Mouse (Mus musculus): ENCODE results near the gene Oxa1l. TPM values are rescaled to one million over a fixed set of nuclear protein-coding genes. Genes with fewer than 3 reads are reported as not detected.

Oxa1l gene
- polyA plus RNA-seq, 1 experiment from 2014 or later = 42.3 TPM

GRCm38 (mm10) chr14:54377166-54377565 lies 16.5 kb downstream of the Oxa1l start:
- H3K4me1 ChIP-seq = no peaks in the 10 kb centered on the region
- WGBS = 91% methylated on average over 6 of the region's 6 CpGs
- H3K9ac ChIP-seq (replicated peaks) = no peak overlapping the region
- H3K4me2 ChIP-seq (replicated peaks) = no peak overlapping the region
- ATAC-seq (ENCODE audit: low FRiP score, low read depth) = no peak
- no peak overlapping the region for H3K27ac ChIP-seq (replicated peaks)
- H3K4me3 ChIP-seq = no peak overlapping the region
- no peaks in the 10 kb centered on the region for H3K36me3 ChIP-seq
- no peaks in the 10 kb centered on the region for H3K9me3 ChIP-seq
- no peaks in the 10 kb centered on the region for H3K27me3 ChIP-seq

GRCm38 (mm10) chr14:54379571-54379970 lies 18.9 kb downstream of the Oxa1l start:
- WGBS = 86% methylated on average over 13 of the region's 13 CpGs
- Histone ChIP-seq H3K27me3 (no peaks in the 10 kb centered on the region), H3K27ac (replicated peaks) (no peak overlapping the region), H3K9ac (replicated peaks) (no peak overlapping the region), H3K4me1 (no peaks in the 10 kb centered on the region), H3K36me3 (no peaks in the 10 kb centered on the region), H3K4me3 (no peak overlapping the region), H3K4me2 (replicated peaks) (no peak overlapping the region), H3K9me3 (no peaks in the 10 kb centered on the region)
- ATAC-seq (ENCODE audit: low FRiP score, low read depth) = no peak

GRCm38 (mm10) chr14:54380616-54381015 lies 20.0 kb downstream of the Oxa1l start:
- no peak for ATAC-seq (ENCODE audit: low FRiP score, low read depth)
- Histone ChIP-seq H3K27me3 (no peaks in the 10 kb centered on the region), H3K9ac (replicated peaks) (no peak overlapping the region), H3K4me3 (no peak overlapping the region), H3K4me2 (replicated peaks) (no peak overlapping the region), H3K4me1 (no peaks in the 10 kb centered on the region), H3K27ac (replicated peaks) (no peak overlapping the region), H3K9me3 (no peaks in the 10 kb centered on the region), H3K36me3 (no peaks in the 10 kb centered on the region)
- 77% methylated on average over 4 of the region's 4 CpGs for WGBS

- H3K9ac ChIP-seq (replicated peaks) = no peak overlapping the region
- no peaks in the 10 kb centered on the region for H3K4me1 ChIP-seq
- no peaks in the 10 kb centered on the region for H3K36me3 ChIP-seq
- H3K27ac ChIP-seq (replicated peaks) = no peak overlapping the region
- no peak overlapping the region for H3K4me2 ChIP-seq (replicated peaks)
- H3K27me3 ChIP-seq = no peaks in the 10 kb centered on the region
- 83% methylated on average over 10 of the region's 10 CpGs for WGBS
- no peak for ATAC-seq (ENCODE audit: low FRiP score, low read depth)
- H3K9me3 ChIP-seq = no peaks in the 10 kb centered on the region
- H3K4me3 ChIP-seq = no peak overlapping the region
Measured at GRCm38 (mm10) chr14:54381816-54382215, 21.2 kb downstream of the Oxa1l start.

GRCm38 (mm10) chr14:54382641-54383040 lies 22.0 kb downstream of the Oxa1l start:
- Histone ChIP-seq H3K27ac (replicated peaks) (no peak overlapping the region), H3K27me3 (no peaks in the 10 kb centered on the region), H3K9ac (replicated peaks) (no peak overlapping the region), H3K4me3 (no peak overlapping the region), H3K4me1 (no peaks in the 10 kb centered on the region), H3K4me2 (replicated peaks) (no peak overlapping the region), H3K36me3 (no peaks in the 10 kb centered on the region), H3K9me3 (no peaks in the 10 kb centered on the region)
- WGBS = 70% methylated on average over 9 of the region's 9 CpGs
- ATAC-seq (ENCODE audit: low FRiP score, low read depth) = no peak

- no peaks in the 10 kb centered on the region for H3K4me1 ChIP-seq
- H3K27ac ChIP-seq (replicated peaks) = no peak overlapping the region
- WGBS = 70% methylated on average over 4 of the region's 4 CpGs
- H3K36me3 ChIP-seq = no peaks in the 10 kb centered on the region
- H3K9me3 ChIP-seq = no peaks in the 10 kb centered on the region
- H3K4me3 ChIP-seq = no peak overlapping the region
- H3K27me3 ChIP-seq = no peaks in the 10 kb centered on the region
- H3K9ac ChIP-seq (replicated peaks) = no peak overlapping the region
- no peak for ATAC-seq (ENCODE audit: low FRiP score, low read depth)
- H3K4me2 ChIP-seq (replicated peaks) = no peak overlapping the region
Measured at GRCm38 (mm10) chr14:54383355-54383771, 22.7 kb downstream of the Oxa1l start.

DNA sequence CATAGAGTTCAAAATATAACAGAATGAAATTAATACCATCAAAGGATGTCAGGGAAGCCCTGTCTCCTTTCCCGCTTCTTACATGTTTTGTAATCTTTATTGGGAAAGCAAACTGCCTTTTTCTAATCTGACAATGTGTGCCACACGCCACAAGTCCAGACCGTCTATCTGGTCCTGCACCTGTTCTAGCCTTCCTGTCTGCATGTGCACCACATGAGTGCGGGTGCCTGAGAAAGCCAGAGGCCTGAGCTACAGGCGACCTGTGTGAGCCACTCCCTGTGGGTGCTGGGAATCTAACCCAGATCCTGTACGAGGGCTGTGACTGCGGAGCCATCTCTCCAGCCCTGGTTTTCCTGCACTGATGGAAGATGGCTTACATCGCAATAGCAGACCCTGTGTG lies 23.8 kb downstream of the Oxa1l start:
- H3K36me3 ChIP-seq = no peaks in the 10 kb centered on the region
- no peak overlapping the region for H3K4me2 ChIP-seq (replicated peaks)
- H3K4me1 ChIP-seq = no peaks in the 10 kb centered on the region
- no peaks in the 10 kb centered on the region for H3K27me3 ChIP-seq
- H3K9ac ChIP-seq (replicated peaks) = no peak overlapping the region
- no peaks in the 10 kb centered on the region for H3K9me3 ChIP-seq
- no peak overlapping the region for H3K4me3 ChIP-seq
- ATAC-seq (ENCODE audit: low FRiP score, low read depth) = no peak
- 93% methylated on average over 8 of the region's 8 CpGs for WGBS
- H3K27ac ChIP-seq (replicated peaks) = no peak overlapping the region

- Histone ChIP-seq H3K27me3 (no peaks in the 10 kb centered on the region), H3K4me3 (no peak overlapping the region), H3K27ac (replicated peaks) (no peak overlapping the region), H3K9ac (replicated peaks) (no peak overlapping the region), H3K36me3 (no peaks in the 10 kb centered on the region), H3K4me1 (no peaks in the 10 kb centered on the region), H3K9me3 (no peaks in the 10 kb centered on the region), H3K4me2 (replicated peaks) (no peak overlapping the region)
- WGBS = 86% methylated on average over 7 of the region's 7 CpGs
- no peak for ATAC-seq (ENCODE audit: low FRiP score, low read depth)
Measured at GRCm38 (mm10) chr14:54385968-54386618, 25.5 kb downstream of the Oxa1l start.

DNA sequence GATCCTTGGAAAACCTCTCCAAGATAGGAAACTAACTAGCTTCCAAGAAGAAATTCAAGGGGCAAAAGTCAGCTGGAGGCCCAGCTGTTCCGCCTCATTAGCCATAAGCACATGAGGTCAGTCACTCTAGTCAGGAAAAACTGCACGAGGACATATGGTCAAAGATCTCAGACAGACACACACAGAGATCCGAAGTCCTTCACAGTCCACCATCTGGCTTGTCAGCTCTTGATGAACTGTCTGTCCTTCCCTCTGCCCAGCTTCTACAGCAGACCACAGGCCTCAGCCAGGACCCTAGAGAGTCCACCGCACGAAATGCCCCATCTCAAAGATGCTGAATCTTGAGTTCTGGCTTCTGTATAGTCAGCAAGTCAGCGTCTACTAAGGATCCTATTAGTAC lies 26.9 kb downstream of the Oxa1l start:
- WGBS = 78% methylated on average over 6 of the region's 6 CpGs
- Histone ChIP-seq H3K9me3 (no peaks in the 10 kb centered on the region), H3K27me3 (no peaks in the 10 kb centered on the region), H3K4me3 (no peak overlapping the region), H3K4me2 (replicated peaks) (no peak overlapping the region), H3K9ac (replicated peaks) (no peak overlapping the region), H3K4me1 (no peaks in the 10 kb centered on the region), H3K36me3 (no peaks in the 10 kb centered on the region), H3K27ac (replicated peaks) (no peak overlapping the region)
- no peak for ATAC-seq (ENCODE audit: low FRiP score, low read depth)

DNA sequence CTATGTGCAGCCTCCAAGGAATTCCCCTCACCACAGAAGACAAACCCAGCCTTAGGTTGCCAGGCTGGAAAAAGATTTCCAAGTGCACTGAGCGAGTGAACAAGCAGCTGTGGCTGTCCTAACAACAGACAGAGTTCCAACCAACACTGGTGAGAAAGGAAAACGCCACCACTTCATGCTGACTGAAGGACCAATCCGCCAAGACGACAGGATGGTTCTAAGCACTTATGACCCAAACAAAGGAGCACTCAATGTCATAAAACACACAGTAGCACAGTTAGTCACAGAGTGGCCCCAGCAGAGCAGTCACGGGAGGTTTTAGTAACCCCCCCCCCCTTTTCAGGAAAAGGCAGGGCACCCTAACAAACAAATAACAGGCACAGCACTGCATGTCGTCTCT lies 30.2 kb downstream of the Oxa1l start:
- Histone ChIP-seq H3K36me3 (no peaks in the 10 kb centered on the region), H3K9ac (replicated peaks) (no peak overlapping the region), H3K4me1 (no peaks in the 10 kb centered on the region), H3K9me3 (no peaks in the 10 kb centered on the region), H3K27ac (replicated peaks) (no peak overlapping the region), H3K27me3 (no peaks in the 10 kb centered on the region), H3K4me3 (no peak overlapping the region), H3K4me2 (replicated peaks) (no peak overlapping the region)
- 80% methylated on average over 6 of the region's 6 CpGs for WGBS
- ATAC-seq (ENCODE audit: low FRiP score, low read depth) = no peak

GRCm38 (mm10) chr14:54393794-54394193 lies 33.2 kb downstream of the Oxa1l start:
- Histone ChIP-seq H3K4me1 (no peaks in the 10 kb centered on the region), H3K9ac (replicated peaks) (no peak overlapping the region), H3K9me3 (no peaks in the 10 kb centered on the region), H3K27ac (replicated peaks) (no peak overlapping the region), H3K27me3 (no peaks in the 10 kb centered on the region), H3K4me2 (replicated peaks) (no peak overlapping the region), H3K36me3 (no peaks in the 10 kb centered on the region), H3K4me3 (no peak overlapping the region)
- 85% methylated on average over 3 of the region's 3 CpGs for WGBS
- no peak for ATAC-seq (ENCODE audit: low FRiP score, low read depth)

DNA sequence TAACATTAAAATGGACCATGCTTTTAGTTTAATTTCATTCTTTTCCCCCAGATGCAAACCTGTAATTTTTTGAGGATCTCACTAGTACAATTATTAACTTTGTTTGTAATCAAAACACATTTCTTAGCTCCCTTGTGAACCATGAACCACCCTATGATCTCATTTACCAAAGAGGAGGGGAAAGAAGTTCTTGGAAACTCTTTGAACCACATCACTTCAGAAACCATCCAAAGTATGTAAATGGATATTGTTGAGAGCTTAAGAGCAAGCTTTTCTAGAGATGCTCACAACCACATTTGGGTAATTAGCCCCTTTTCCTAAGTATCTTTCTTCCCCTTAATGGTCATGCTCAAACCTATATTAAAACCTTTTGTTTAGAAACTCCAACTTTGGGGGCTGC lies 33.7 kb downstream of the Oxa1l start:
- Histone ChIP-seq H3K27me3 (no peaks in the 10 kb centered on the region), H3K9me3 (no peaks in the 10 kb centered on the region), H3K27ac (replicated peaks) (no peak overlapping the region), H3K36me3 (no peaks in the 10 kb centered on the region), H3K4me1 (no peaks in the 10 kb centered on the region), H3K4me3 (no peak overlapping the region), H3K9ac (replicated peaks) (no peak overlapping the region), H3K4me2 (replicated peaks) (no peak overlapping the region)
- no peak for ATAC-seq (ENCODE audit: low FRiP score, low read depth)

DNA sequence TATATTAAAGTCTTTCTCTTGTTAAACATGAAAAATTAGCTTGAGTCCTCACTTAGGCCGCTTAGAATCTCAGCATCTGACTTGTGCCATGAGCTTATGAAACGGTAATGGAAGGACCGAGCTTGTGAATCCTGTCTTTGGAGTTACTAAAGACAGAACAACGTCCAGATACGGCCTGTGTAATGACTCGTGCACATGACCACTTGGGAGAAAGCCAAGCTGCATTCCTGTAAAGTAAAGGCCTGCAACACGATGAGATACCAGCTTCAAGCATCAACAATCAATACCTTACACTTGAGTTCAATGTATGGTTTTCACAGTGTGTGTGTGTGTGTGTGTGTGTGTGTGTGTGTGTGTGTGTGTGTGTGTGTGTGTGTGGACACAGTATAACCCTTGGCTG lies 36.1 kb downstream of the Oxa1l start:
- Histone ChIP-seq H3K9ac (replicated peaks) (no peak overlapping the region), H3K36me3 (no peaks in the 10 kb centered on the region), H3K4me3 (no peak overlapping the region), H3K9me3 (no peaks in the 10 kb centered on the region), H3K4me2 (replicated peaks) (no peak overlapping the region), H3K27ac (replicated peaks) (no peak overlapping the region), H3K4me1 (no peaks in the 10 kb centered on the region), H3K27me3 (no peaks in the 10 kb centered on the region)
- ATAC-seq (ENCODE audit: low FRiP score, low read depth) = no peak
- 92% methylated on average over 7 of the region's 7 CpGs for WGBS
